ENCODE assay signal across 28 mouse cellular contexts in the genomic region with DNA sequence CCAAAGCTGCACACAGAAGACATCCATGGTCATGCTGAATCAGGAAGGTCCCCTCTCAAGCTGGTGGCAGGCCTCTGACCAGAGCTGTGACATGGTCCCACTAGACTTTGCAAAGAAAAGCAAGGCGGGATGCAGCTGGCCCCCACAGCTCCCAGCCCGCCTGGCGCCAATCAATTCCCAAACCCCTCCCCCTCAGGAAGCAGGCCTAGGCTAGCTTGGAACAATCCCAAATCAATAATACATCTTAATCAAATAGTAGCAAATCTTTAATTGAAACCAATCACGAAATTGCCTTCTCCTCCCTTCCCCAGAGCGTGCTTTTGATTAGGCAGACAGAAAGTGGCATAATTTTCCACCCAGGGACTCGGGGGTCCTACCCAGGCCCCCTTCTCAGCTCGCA.
DNase-seq lines count a peak whose midpoint lies in the region; ATAC-seq and TF ChIP-seq lines count a peak whose summit lies in the region.
"Had no signal": no experiment of that assay in that cellular context is flagged by ENCODE, and none has a peak within 500 bp of the region (broad histone marks: within the 10 kb centered on the region; RNA-seq: fewer than 3 reads in every experiment).

No protein-coding gene starts in this region.

- TF ChIP-seq EP300 in lung, postnatal 0 days (IDR thresholded peaks at IDR 0.05): no peak

- H3K4me1 ChIP-seq in forebrain, embryonic 10.5 days: peaks cover 50% of the 10 kb centered on the region
- no peaks in the 10 kb centered on the region for H3K4me1 ChIP-seq in forebrain, postnatal 0 days (ENCODE audit: insufficient read depth)
- no peaks in the 10 kb centered on the region for H3K4me1 ChIP-seq in lung, embryonic 14.5 days (ENCODE audit: insufficient read depth)
- H3K4me1 ChIP-seq in lung, postnatal 0 days (ENCODE audit: insufficient read depth, low read depth, low read length): no peaks in the 10 kb centered on the region
- peaks cover 28% of the 10 kb centered on the region for H3K4me1 ChIP-seq in limb, embryonic 11.5 days (ENCODE audit: control insufficient read depth, insufficient read depth, low read length)
- H3K4me1 ChIP-seq: neural tube, embryonic 15.5 days had no signal

- no peak for TF ChIP-seq CTCF in forebrain, postnatal 0 days (IDR thresholded peaks at IDR 0.05; ENCODE audit: low read depth)
- no peak for TF ChIP-seq CTCF in lung, embryonic 14.5 days (IDR thresholded peaks at IDR 0.05; ENCODE audit: low read depth)
- no peak for TF ChIP-seq CTCF in lung, postnatal 0 days (IDR thresholded peaks at IDR 0.05)

- H3K9me3 ChIP-seq in forebrain, embryonic 10.5 days: no peaks in the 10 kb centered on the region
- H3K9me3 ChIP-seq in forebrain, postnatal 0 days (ENCODE audit: low read length): no peaks in the 10 kb centered on the region
- no peaks in the 10 kb centered on the region for H3K9me3 ChIP-seq in lung, embryonic 14.5 days (ENCODE audit: low read depth, low read length)
- no peaks in the 10 kb centered on the region for H3K9me3 ChIP-seq in lung, postnatal 0 days (ENCODE audit: low read length)
- no peaks in the 10 kb centered on the region for H3K9me3 ChIP-seq in limb, embryonic 11.5 days (ENCODE audit: control insufficient read depth, low read length)
- H3K9me3 ChIP-seq: forebrain, embryonic 12.5 days; heart, embryonic 13.5 days; hindbrain, embryonic 12.5 days; neural tube, embryonic 15.5 days had no signal

- DNase-seq in forebrain, embryonic 10.5 days (ENCODE audit: extremely low spot score, low spot score): no peak
- DNase-seq in forebrain, postnatal 0 days: no peak
- no peak for DNase-seq in lung, embryonic 14.5 days
- no peak for DNase-seq in lung, postnatal 0 days (ENCODE audit: low spot score)
- no peak for DNase-seq in limb, embryonic 11.5 days (ENCODE audit: low spot score)
- no peak for DNase-seq in spleen, postnatal 14 days (ENCODE audit: low spot score in 2 of 2)
- no peak for DNase-seq in yolk sac, embryonic 10.5 days (ENCODE audit: low spot score)
- DNase-seq in left cerebral cortex, adult 9 months (ENCODE audit: low spot score in 2 of 2): no peak
- DNase-seq: adrenal gland, postnatal 10 days; cerebellum, adult 8-10 months; cerebellum, postnatal 25 days; heart, adult 18-20 months; heart, postnatal 10 days; kidney, adult 9 months; kidney, postnatal 14 days; layer of hippocampus, adult 9-11 months; midbrain, embryonic 14.5 days; right cerebral cortex, postnatal 14 days; thymus, postnatal 25 days had no signal

- no peak overlapping the region for H3K9ac ChIP-seq in forebrain, postnatal 0 days
- H3K9ac ChIP-seq in lung, embryonic 14.5 days: no peak overlapping the region
- H3K9ac ChIP-seq in lung, postnatal 0 days (replicated peaks; ENCODE audit: low read depth): no peak overlapping the region
- H3K9ac ChIP-seq in limb, embryonic 11.5 days (ENCODE audit: low read length): no peak overlapping the region
- H3K9ac ChIP-seq: forebrain, embryonic 12.5 days; heart, embryonic 13.5 days; hindbrain, embryonic 12.5 days; neural tube, embryonic 15.5 days had no signal

- peaks cover 20% of the 10 kb centered on the region for H3K27me3 ChIP-seq in forebrain, embryonic 10.5 days (ENCODE audit: poor library complexity, severe bottlenecking)
- no peaks in the 10 kb centered on the region for H3K27me3 ChIP-seq in forebrain, postnatal 0 days (ENCODE audit: insufficient read depth, low read length)
- H3K27me3 ChIP-seq in lung, embryonic 14.5 days (ENCODE audit: insufficient read depth, low read length): no peaks in the 10 kb centered on the region
- no peaks in the 10 kb centered on the region for H3K27me3 ChIP-seq in lung, postnatal 0 days (replicated peaks; ENCODE audit: insufficient read depth, low read length)
- no peaks in the 10 kb centered on the region for H3K27me3 ChIP-seq in limb, embryonic 11.5 days (ENCODE audit: control insufficient read depth, insufficient read depth, low read length)
- H3K27me3 ChIP-seq: CH12.LX; hindbrain, embryonic 12.5 days; neural tube, embryonic 15.5 days had no signal

- no peak overlapping the region for H3K4me3 ChIP-seq in forebrain, embryonic 10.5 days
- H3K4me3 ChIP-seq in forebrain, postnatal 0 days (ENCODE audit: low read depth, low read length): no peak overlapping the region
- no peak overlapping the region for H3K4me3 ChIP-seq in lung, embryonic 14.5 days (ENCODE audit: low read depth, low read length)
- H3K4me3 ChIP-seq in lung, postnatal 0 days (ENCODE audit: low read depth, low read length): no peak overlapping the region
- no peak overlapping the region for H3K4me3 ChIP-seq in limb, embryonic 11.5 days (ENCODE audit: low read depth, low read length)
- H3K4me3 ChIP-seq: erythroblast, embryonic 14.5 days; forebrain, embryonic 12.5 days; heart, embryonic 13.5 days; hindbrain, embryonic 12.5 days; neural tube, embryonic 15.5 days had no signal

- WGBS in forebrain, embryonic 10.5 days: 76% methylated on average over 7 of the region's 7 CpGs
- 82% methylated on average over 7 of the region's 7 CpGs for WGBS in forebrain, postnatal 0 days
- WGBS in lung, embryonic 14.5 days: 77% methylated on average over 7 of the region's 7 CpGs
- 74% methylated on average over 7 of the region's 7 CpGs for WGBS in lung, postnatal 0 days
- 58% methylated on average over 7 of the region's 7 CpGs for WGBS in limb, embryonic 11.5 days

- no peaks in the 10 kb centered on the region for H3K36me3 ChIP-seq in forebrain, embryonic 10.5 days (replicated peaks)
- H3K36me3 ChIP-seq in forebrain, postnatal 0 days (ENCODE audit: insufficient read depth): no peaks in the 10 kb centered on the region
- H3K36me3 ChIP-seq in lung, embryonic 14.5 days (ENCODE audit: insufficient read depth): no peaks in the 10 kb centered on the region
- no peaks in the 10 kb centered on the region for H3K36me3 ChIP-seq in lung, postnatal 0 days (ENCODE audit: insufficient read depth, low read length)
- H3K36me3 ChIP-seq in limb, embryonic 11.5 days (ENCODE audit: control insufficient read depth, insufficient read depth, low read length): no peaks in the 10 kb centered on the region
- H3K36me3 ChIP-seq: forebrain, embryonic 12.5 days; heart, embryonic 13.5 days; hindbrain, embryonic 12.5 days; neural tube, embryonic 15.5 days had no signal

- H3K4me2 ChIP-seq in forebrain, postnatal 0 days (ENCODE audit: low read depth): no peak overlapping the region
- no peak overlapping the region for H3K4me2 ChIP-seq in lung, embryonic 14.5 days
- H3K4me2 ChIP-seq in lung, postnatal 0 days (replicated peaks; ENCODE audit: low read depth, low read length): no peak overlapping the region
- H3K4me2 ChIP-seq in limb, embryonic 11.5 days (ENCODE audit: low read depth, severe bottlenecking): no peak overlapping the region
- H3K4me2 ChIP-seq: forebrain, embryonic 12.5 days; heart, embryonic 13.5 days; hindbrain, embryonic 12.5 days; liver, embryonic 11.5 days; neural tube, embryonic 15.5 days had no signal

- H3K27ac ChIP-seq in forebrain, embryonic 10.5 days: peak overlapping the region; percentile 71
- no peak overlapping the region for H3K27ac ChIP-seq in forebrain, postnatal 0 days (ENCODE audit: low read depth, low read length)
- no peak overlapping the region for H3K27ac ChIP-seq in lung, embryonic 14.5 days (ENCODE audit: low read depth)
- no peak overlapping the region for H3K27ac ChIP-seq in lung, postnatal 0 days (ENCODE audit: low read length)
- H3K27ac ChIP-seq in limb, embryonic 11.5 days (replicated peaks; ENCODE audit: low read depth, low read length): peak overlapping the region; percentile 42; the same call in 1 of the 2 replicates
- H3K27ac ChIP-seq: forebrain, embryonic 12.5 days; heart, embryonic 13.5 days; hindbrain, embryonic 12.5 days; macrophage; neural tube, embryonic 15.5 days had no signal

- no peak for ATAC-seq in forebrain, postnatal 0 days
- peak; percentile 32; the same call in 1 of the 2 replicates for ATAC-seq in lung, embryonic 14.5 days (ENCODE audit: insufficient read depth)
- no peak for ATAC-seq in lung, postnatal 0 days
- ATAC-seq in limb, embryonic 11.5 days (ENCODE audit: insufficient number of reproducible peaks, low FRiP score, low TSS enrichment, low read depth): peak; percentile 60; the same call in 1 of the 2 replicates
- ATAC-seq: intestine, postnatal 0 days had no signal

Comparison
In these comparisons a context has a peak if more than half of its experiments do, and no peak if none do; other contexts are left out.
1. H3K27ac ChIP-seq: peak in forebrain, embryonic 10.5 days (single experiment) and limb, embryonic 11.5 days (single experiment); none in forebrain, postnatal 0 days (single experiment), lung, embryonic 14.5 days (single experiment) and lung, postnatal 0 days (single experiment).
2. ATAC-seq: peak in lung, embryonic 14.5 days (single experiment) and limb, embryonic 11.5 days (single experiment); none in forebrain, postnatal 0 days (single experiment) and lung, postnatal 0 days (single experiment).